Mouse (Mus musculus): ENCODE measurements at regions not wholly inside any gene's neighbourhood (a gene's known extent, or its start where the extent isn't known, plus 50 kb on each side); places are given as distances from the start of the nearest gene placed in this dataset.

DNA sequence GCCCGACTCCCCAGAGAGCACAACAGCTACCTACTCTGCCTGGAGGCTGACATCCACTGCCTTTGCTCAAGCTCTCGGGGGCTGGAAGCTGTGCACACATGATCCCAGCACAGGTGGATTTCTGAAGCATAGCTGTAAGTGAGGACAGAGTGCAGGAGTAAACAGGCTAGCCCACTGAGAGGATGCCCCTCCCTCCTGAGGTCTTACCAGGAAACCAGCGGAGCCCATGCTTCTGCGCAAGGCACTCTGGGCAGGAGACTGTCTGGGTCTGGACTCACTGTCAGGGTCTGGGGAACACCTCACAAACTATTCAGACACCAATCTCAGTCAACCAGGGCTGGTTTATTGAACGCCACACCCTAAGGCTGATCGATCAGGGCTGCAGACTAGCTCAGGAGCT is 197.2 kb upstream of the Eef2kmt start:
- no peaks in the 10 kb centered on the region for H3K27me3 ChIP-seq (replicated peaks; ENCODE audit: control insufficient read depth, insufficient read depth, low read length)
- H3K4me3 ChIP-seq (ENCODE audit: low read depth, low read length), result no peak overlapping the region
- no peak overlapping the region for H3K9ac ChIP-seq (ENCODE audit: low read depth, low read length)
- H3K4me2 ChIP-seq (ENCODE audit: low read depth, low read length), result no peak overlapping the region
- H3K36me3 ChIP-seq (ENCODE audit: control insufficient read depth, insufficient read depth, low read length), result no peaks in the 10 kb centered on the region
- no peak for DNase-seq (ENCODE audit: low spot score)
- no peak for ATAC-seq (ENCODE audit: low read depth)
- H3K9me3 ChIP-seq (ENCODE audit: control insufficient read depth, low read length), result no peaks in the 10 kb centered on the region
- H3K27ac ChIP-seq (replicated peaks; ENCODE audit: low read depth, low read length), result no peak overlapping the region
- H3K4me1 ChIP-seq (ENCODE audit: control insufficient read depth, insufficient read depth, low read length), result 0 out of 2 replicates have a peak, but pooled peaks cover 3% of the 10 kb centered on the region
- 81% methylated on average over 6 of the region's 6 CpGs for WGBS

DNA sequence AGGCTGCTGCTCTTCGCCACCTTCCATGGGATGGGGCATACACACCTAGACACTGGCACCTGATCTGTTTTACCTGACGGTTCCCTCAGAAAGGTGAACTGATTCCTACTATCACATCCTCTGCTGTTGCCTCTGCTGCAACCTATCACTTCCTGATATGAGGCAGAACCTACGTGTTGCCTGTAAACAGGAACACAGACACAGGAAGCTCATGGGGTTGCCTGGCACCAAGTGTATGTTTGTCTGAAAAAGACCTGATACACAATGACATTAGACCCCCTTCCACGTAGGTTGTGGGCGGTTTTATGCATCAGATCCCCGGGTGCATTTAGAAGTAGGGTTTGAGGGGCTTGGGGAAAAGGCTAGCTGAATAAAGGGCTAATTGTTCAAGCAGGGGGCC is 190.0 kb upstream of the Eef2kmt start:
- no peak for ATAC-seq (ENCODE audit: low read depth)
- no peak for DNase-seq (ENCODE audit: low spot score)
- 66% methylated on average over 6 of the region's 6 CpGs for WGBS
- H3K4me3 ChIP-seq (ENCODE audit: low read depth, low read length), result no peak overlapping the region
- no peaks in the 10 kb centered on the region for H3K36me3 ChIP-seq (ENCODE audit: control insufficient read depth, insufficient read depth, low read length)
- H3K4me1 ChIP-seq (ENCODE audit: control insufficient read depth, insufficient read depth, low read length), result no peaks in the 10 kb centered on the region
- H3K27ac ChIP-seq (replicated peaks; ENCODE audit: low read depth, low read length), result no peak overlapping the region
- no peaks in the 10 kb centered on the region for H3K9me3 ChIP-seq (ENCODE audit: control insufficient read depth, low read length)
- H3K9ac ChIP-seq (ENCODE audit: low read depth, low read length), result no peak overlapping the region
- no peaks in the 10 kb centered on the region for H3K27me3 ChIP-seq (replicated peaks; ENCODE audit: control insufficient read depth, insufficient read depth, low read length)
- no peak overlapping the region for H3K4me2 ChIP-seq (ENCODE audit: low read depth, low read length)

DNA sequence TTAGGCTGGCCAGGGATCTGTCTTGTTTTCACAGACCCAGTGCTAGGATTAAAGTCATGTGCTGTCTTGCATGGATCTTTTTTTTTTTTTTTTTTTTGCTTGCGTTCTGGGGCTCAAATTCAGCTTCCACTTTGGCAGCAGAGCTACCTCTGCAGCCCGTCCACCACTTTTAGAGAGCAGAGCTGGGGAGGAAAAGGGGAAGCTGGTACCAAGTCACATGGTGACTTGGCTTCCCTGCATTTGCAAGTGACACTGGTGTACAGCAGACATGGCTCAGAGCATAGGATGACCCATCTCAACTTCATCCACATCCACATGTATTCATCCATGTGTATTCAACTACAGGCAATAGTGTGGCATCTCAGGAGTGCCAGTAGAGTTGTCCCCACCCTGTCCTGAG is 189.0 kb upstream of the Eef2kmt start:
- Histone ChIP-seq H3K9me3 (ENCODE audit: control insufficient read depth, low read length) (no peaks in the 10 kb centered on the region), H3K4me3 (ENCODE audit: low read depth, low read length) (no peak overlapping the region), H3K27ac (replicated peaks; ENCODE audit: low read depth, low read length) (no peak overlapping the region), H3K4me2 (ENCODE audit: low read depth, low read length) (no peak overlapping the region), H3K27me3 (replicated peaks; ENCODE audit: control insufficient read depth, insufficient read depth, low read length) (no peaks in the 10 kb centered on the region), H3K9ac (ENCODE audit: low read depth, low read length) (no peak overlapping the region), H3K4me1 (ENCODE audit: control insufficient read depth, insufficient read depth, low read length) (no peaks in the 10 kb centered on the region), H3K36me3 (ENCODE audit: control insufficient read depth, insufficient read depth, low read length) (no peaks in the 10 kb centered on the region)
- DNase-seq (ENCODE audit: low spot score), result no peak
- no peak for ATAC-seq (ENCODE audit: low read depth)
- 30% methylated on average over 2 of the region's 2 CpGs for WGBS

DNA sequence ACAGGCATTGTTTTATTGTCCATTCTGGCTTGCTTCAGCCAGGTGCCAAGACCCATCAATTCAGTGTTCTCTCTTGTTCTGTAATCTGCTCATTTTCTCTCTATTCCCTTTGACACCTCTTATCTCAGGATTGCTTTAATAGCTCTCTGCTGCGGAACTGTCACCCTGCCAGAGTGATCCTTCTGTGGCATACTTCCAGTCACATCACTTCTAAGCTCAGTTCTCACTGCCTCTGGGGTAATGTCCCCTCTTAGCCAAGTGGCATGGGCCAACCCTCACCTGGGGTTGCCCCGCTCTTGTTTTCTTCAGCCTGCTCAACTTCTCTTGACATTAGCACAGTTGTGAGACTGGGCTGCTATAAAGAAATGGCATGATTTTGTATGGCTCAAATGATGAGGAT is 183.9 kb upstream of the Eef2kmt start:
- DNase-seq (ENCODE audit: low spot score), result no peak
- no peak for ATAC-seq (ENCODE audit: low read depth)
- 84% methylated on average over 2 of the region's 2 CpGs for WGBS

DNA sequence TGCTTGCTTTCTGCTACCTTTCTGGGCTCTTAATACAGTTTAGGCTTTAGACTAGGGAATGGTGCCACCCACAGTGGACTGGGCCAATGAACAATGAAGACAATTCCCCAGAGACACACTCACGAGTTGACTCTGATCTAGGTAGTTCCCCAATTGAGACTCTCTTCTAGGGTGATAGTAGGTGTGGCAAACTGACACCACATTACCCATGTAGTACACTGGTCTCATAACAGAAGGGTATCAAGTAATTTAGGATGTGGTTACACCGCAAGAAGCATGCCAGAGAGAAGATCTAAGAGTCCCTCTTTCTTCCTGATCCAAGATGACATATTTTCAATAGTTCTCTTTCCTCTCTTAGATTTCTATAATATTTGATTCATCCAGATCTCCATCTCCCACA is 182.6 kb upstream of the Eef2kmt start:
- ATAC-seq (ENCODE audit: low read depth), result no peak
- WGBS, result 76% methylated on average over 2 of the region's 2 CpGs
- Histone ChIP-seq H3K36me3 (ENCODE audit: control insufficient read depth, insufficient read depth, low read length) (no peaks in the 10 kb centered on the region), H3K9ac (ENCODE audit: low read depth, low read length) (no peak overlapping the region), H3K27ac (replicated peaks; ENCODE audit: low read depth, low read length) (no peak overlapping the region), H3K4me3 (ENCODE audit: low read depth, low read length) (no peak overlapping the region), H3K9me3 (ENCODE audit: control insufficient read depth, low read length) (0 out of 2 replicates have a peak, but pooled peaks cover 3% of the 10 kb centered on the region), H3K4me1 (ENCODE audit: control insufficient read depth, insufficient read depth, low read length) (no peaks in the 10 kb centered on the region), H3K27me3 (replicated peaks; ENCODE audit: control insufficient read depth, insufficient read depth, low read length) (no peaks in the 10 kb centered on the region), H3K4me2 (ENCODE audit: low read depth, low read length) (no peak overlapping the region)
- no peak for DNase-seq (ENCODE audit: low spot score)

More for the DNA sequence above, 183.9 kb upstream of the Eef2kmt start:
- no peaks in the 10 kb centered on the region for H3K4me1 ChIP-seq (ENCODE audit: control insufficient read depth, insufficient read depth, low read length)
- no peaks in the 10 kb centered on the region for H3K36me3 ChIP-seq (ENCODE audit: control insufficient read depth, insufficient read depth, low read length)
- H3K9me3 ChIP-seq (ENCODE audit: control insufficient read depth, low read length), result 0 out of 2 replicates have a peak, but pooled peaks cover 3% of the 10 kb centered on the region
- no peak overlapping the region for H3K4me2 ChIP-seq (ENCODE audit: low read depth, low read length)
- H3K4me3 ChIP-seq (ENCODE audit: low read depth, low read length), result no peak overlapping the region
- no peak overlapping the region for H3K9ac ChIP-seq (ENCODE audit: low read depth, low read length)
- no peak overlapping the region for H3K27ac ChIP-seq (replicated peaks; ENCODE audit: low read depth, low read length)
- no peaks in the 10 kb centered on the region for H3K27me3 ChIP-seq (replicated peaks; ENCODE audit: control insufficient read depth, insufficient read depth, low read length)

DNA sequence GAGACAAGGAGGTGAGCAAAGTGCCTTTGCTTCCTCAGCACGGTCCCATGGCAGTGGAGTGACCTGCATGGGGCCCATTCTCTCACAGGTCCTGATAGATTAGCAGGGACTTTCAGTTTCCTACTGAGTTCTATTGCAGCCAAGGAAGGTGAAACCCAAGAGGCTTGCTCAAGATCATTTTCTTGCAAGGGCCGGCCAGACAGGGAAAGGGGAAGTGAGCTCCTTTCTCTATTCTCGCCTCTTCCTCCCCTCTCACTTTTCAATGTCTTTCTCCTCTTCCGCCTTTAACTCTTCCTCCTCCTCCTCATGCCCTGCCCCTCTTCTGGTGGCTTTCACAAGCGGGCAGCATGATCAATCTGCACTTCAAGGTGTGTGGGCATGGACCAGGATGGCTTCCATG is 175.9 kb upstream of the Eef2kmt start:
- ATAC-seq (ENCODE audit: low read depth) (no peak), DNase-seq (ENCODE audit: low spot score) (no peak)
- Histone ChIP-seq H3K4me3 (ENCODE audit: low read depth, low read length) (no peak overlapping the region), H3K27ac (replicated peaks; ENCODE audit: low read depth, low read length) (no peak overlapping the region), H3K27me3 (replicated peaks; ENCODE audit: control insufficient read depth, insufficient read depth, low read length) (no peaks in the 10 kb centered on the region), H3K9ac (ENCODE audit: low read depth, low read length) (no peak overlapping the region), H3K36me3 (ENCODE audit: control insufficient read depth, insufficient read depth, low read length) (no peaks in the 10 kb centered on the region), H3K9me3 (ENCODE audit: control insufficient read depth, low read length) (no peaks in the 10 kb centered on the region), H3K4me2 (ENCODE audit: low read depth, low read length) (no peak overlapping the region), H3K4me1 (ENCODE audit: control insufficient read depth, insufficient read depth, low read length) (no peaks in the 10 kb centered on the region)
- WGBS, result 73% methylated on average over 5 of the region's 5 CpGs

DNA sequence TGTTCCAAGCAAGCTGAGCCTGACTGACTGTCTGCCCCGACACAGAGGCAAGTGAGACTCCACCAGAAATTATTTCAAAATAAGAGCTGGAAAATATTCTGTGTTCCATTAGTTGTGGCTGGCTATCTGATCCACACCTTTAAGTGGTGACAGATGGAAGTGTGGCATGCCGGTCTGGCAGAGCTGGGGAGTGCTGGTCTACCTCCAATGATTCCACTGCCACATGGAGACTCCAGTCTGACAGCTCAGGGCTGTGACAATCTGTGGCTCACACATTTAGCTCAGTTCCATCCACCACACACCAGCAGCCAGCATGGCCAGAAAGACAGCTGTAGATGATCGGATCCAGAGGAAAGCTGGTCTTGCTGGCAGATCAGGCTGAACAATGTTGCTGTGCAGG is 175.3 kb upstream of the Eef2kmt start:
- H3K4me3 ChIP-seq (ENCODE audit: low read depth, low read length), result no peak overlapping the region
- no peaks in the 10 kb centered on the region for H3K36me3 ChIP-seq (ENCODE audit: control insufficient read depth, insufficient read depth, low read length)
- ATAC-seq (ENCODE audit: low read depth), result no peak
- H3K4me1 ChIP-seq (ENCODE audit: control insufficient read depth, insufficient read depth, low read length), result no peaks in the 10 kb centered on the region
- H3K9me3 ChIP-seq (ENCODE audit: control insufficient read depth, low read length), result no peaks in the 10 kb centered on the region
- no peaks in the 10 kb centered on the region for H3K27me3 ChIP-seq (replicated peaks; ENCODE audit: control insufficient read depth, insufficient read depth, low read length)
- WGBS, result 39% methylated on average over 3 of the region's 3 CpGs
- DNase-seq (ENCODE audit: low spot score), result no peak
- no peak overlapping the region for H3K4me2 ChIP-seq (ENCODE audit: low read depth, low read length)
- no peak overlapping the region for H3K27ac ChIP-seq (replicated peaks; ENCODE audit: low read depth, low read length)
- H3K9ac ChIP-seq (ENCODE audit: low read depth, low read length), result no peak overlapping the region

DNA sequence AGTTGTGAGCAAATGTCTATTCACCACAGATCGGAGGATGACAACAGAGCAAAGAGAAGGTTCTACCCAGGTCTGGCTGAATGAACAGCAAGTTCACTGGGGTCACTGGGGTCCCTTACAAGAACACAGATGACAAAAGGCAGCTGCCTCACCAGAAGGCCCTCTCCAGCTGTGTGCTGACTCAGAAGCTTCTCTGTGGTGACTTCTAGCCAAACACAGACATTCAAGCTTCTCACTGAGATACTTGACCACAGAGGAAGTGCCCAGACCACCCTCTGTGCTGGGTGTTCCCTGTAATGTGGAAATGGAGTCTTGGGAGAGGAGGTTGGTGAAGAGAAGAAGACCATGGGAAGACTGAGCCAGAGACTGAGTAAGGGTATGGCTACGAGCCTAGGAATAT is 173.7 kb upstream of the Eef2kmt start:
- no peak for DNase-seq (ENCODE audit: low spot score)
- Histone ChIP-seq H3K9ac (ENCODE audit: low read depth, low read length) (no peak overlapping the region), H3K4me1 (ENCODE audit: control insufficient read depth, insufficient read depth, low read length) (no peaks in the 10 kb centered on the region), H3K9me3 (ENCODE audit: control insufficient read depth, low read length) (no peaks in the 10 kb centered on the region), H3K36me3 (ENCODE audit: control insufficient read depth, insufficient read depth, low read length) (no peaks in the 10 kb centered on the region), H3K27me3 (replicated peaks; ENCODE audit: control insufficient read depth, insufficient read depth, low read length) (no peaks in the 10 kb centered on the region), H3K4me3 (ENCODE audit: low read depth, low read length) (no peak overlapping the region), H3K4me2 (ENCODE audit: low read depth, low read length) (no peak overlapping the region), H3K27ac (replicated peaks; ENCODE audit: low read depth, low read length) (no peak overlapping the region)
- WGBS, result 70% methylated on average over 2 of the region's 2 CpGs
- no peak for ATAC-seq (ENCODE audit: low read depth)

DNA sequence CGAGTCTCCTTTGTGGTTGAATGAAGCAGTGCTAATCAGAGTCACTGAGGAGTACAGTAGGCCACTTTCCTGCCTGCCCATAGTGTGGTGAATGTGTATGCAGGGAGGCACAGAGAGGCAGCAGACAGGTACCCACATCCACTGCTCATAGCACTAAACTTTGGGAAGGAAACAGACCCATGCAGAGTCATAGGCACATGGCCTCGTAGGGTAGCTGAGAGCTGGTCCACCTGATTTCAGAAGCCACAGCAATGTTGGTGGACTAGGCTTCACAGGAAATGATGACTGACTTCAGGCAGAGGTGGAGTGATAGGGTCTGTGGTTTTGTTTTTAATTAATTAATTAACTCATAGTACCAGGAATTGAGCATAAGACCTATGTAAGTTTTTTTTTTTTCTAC is 170.1 kb upstream of the Eef2kmt start:
- WGBS, result 71% methylated on average over 2 of the region's 2 CpGs
- Histone ChIP-seq H3K27ac (replicated peaks; ENCODE audit: low read depth, low read length) (no peak overlapping the region), H3K9me3 (ENCODE audit: control insufficient read depth, low read length) (no peaks in the 10 kb centered on the region), H3K27me3 (replicated peaks; ENCODE audit: control insufficient read depth, insufficient read depth, low read length) (no peaks in the 10 kb centered on the region), H3K9ac (ENCODE audit: low read depth, low read length) (no peak overlapping the region), H3K4me2 (ENCODE audit: low read depth, low read length) (no peak overlapping the region), H3K4me3 (ENCODE audit: low read depth, low read length) (no peak overlapping the region), H3K4me1 (ENCODE audit: control insufficient read depth, insufficient read depth, low read length) (no peaks in the 10 kb centered on the region), H3K36me3 (ENCODE audit: control insufficient read depth, insufficient read depth, low read length) (no peaks in the 10 kb centered on the region)
- ATAC-seq (ENCODE audit: low read depth), result no peak
- DNase-seq (ENCODE audit: low spot score), result no peak

All from embryonic facial prominence, embryonic 14.5 days (tissue).